Mouse (Mus musculus) effector memory CD4-positive, alpha-beta T cell, adult 7 months (primary cell): ENCODE results near the gene Rtl4. TPM values are rescaled to one million over a fixed set of nuclear protein-coding genes. Genes with fewer than 3 reads are reported as not detected.

ENCODE experiments used
- polyA plus RNA-seq: library from polyadenylated mRNA; unstranded; fragments of 100-300 nt; shearing (Covaris generic); gene quantifications from one replicate; pipeline ENCODE4 v1.2.1, GENCODE M21; 2017

Rtl4 gene
- not detected for polyA plus RNA-seq

DNA sequence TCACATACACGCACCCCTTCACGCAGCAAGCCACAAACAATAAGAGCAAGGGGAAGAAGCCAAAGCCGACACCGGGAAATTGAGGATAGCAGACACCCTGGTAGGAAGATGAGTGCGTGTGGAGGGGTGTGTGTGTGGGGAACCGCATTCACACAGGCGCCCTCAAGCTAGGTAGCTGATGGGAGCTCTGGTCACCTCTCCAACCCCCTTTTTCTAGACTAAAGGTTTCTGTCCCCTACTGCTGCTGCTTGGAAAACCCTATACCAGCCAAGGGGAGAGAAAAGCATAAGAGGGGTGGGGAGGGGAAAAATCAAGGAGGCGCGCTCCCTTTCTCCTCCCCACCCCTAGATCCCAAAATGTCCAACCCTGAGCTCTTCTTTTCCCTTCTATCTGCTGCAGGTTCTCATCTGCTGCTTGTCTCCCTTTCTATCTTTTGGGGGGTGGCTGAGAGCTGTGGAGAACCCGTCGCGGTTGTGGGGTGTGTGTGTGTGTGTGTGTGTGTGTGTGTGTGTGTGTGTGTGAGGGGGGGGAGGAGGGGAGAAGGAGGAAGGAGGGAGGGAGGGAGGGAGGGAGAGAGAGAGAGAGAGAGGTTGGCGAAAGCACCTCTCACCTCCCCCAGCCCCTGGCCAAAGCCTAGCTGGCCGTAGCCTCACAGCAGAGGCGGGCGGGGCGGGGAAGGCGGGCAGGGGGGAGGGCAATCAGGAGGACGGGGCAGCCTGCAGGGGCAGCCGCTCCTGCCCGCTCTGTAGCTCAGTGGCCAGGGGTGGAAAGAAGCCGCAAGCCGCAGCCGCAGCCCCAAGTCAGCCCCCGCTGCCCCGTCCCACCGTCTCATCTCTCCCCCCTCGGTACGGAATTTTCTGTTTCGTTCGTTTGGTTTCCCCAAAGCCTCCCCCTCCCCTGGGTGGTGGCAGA lies at the start of gene Rtl4:
Gene Rtl4 (plus strand): TSS at position 701 of the 912 bp plus-strand sequence.

GRCm38 (mm10) chrX:144688142-144688206 lies 733 bp upstream of the Rtl4 start, which contains the start of gene Trpc5:
Gene Trpc5 (minus strand): TSS chrX:144688180.

Other genes with a start within 250 kb of the Rtl4 start
- not detected for gene Trpc5os, start 232.3 kb upstream of the Rtl4 start, polyA plus RNA-seq
- gene Trpc5, start 727 bp upstream of the Rtl4 start, polyA plus RNA-seq: not detected